Mouse (Mus musculus) erythroblast, adult 5-6 weeks (primary cell): ENCODE measurements around the gene a. TPM values are rescaled to one million over a fixed set of nuclear protein-coding genes. Genes with fewer than 3 reads are reported as not detected.
"Not testable (repeated sequence)": the region's sequence is repeated elsewhere in the genome, so short reads cannot be mapped to it uniquely, and the experiment has no call there.

Experiments
- ATAC-seq: replicated peaks from 2 replicates; pipeline ENCODE4 v1.8.0; 2016; ENCODE audit warnings: moderate number of reproducible peaks, mild to moderate bottlenecking, moderate TSS enrichment, inconsistent platforms; ENCODE audit not compliant: poor library complexity, low FRiP score, severe bottlenecking
- total RNA-seq, 2 experiments: library from RNA; stranded (forward) in 1 of 2; stranded (reverse) in 1 of 2; fragments of 150-400 nt in 1 of 2; fragments of 200-764, 138-1000 nt in 1 of 2; gene quantifications; 2 replicates each; pipeline versions ENCODE4 v1.2.3 to v1.2.4; 2015 to 2017; ENCODE audit warnings: low replicate concordance in 2 of 2

The a gene
- total RNA-seq, 2 experiments from 2014 or later = not detected

- ATAC-seq = no peak
Observed at GRCm38 (mm10) chr2:154950601-154951000, 159.4 kb downstream of the a start.

- ATAC-seq = no peak
Observed at GRCm38 (mm10) chr2:154959486-154959885, 168.3 kb downstream of the a start.

- no peak for ATAC-seq
Observed at GRCm38 (mm10) chr2:154959909-154960308, 168.7 kb downstream of the a start.

- ATAC-seq = no peak
Observed at GRCm38 (mm10) chr2:154963176-154963575, 172.0 kb downstream of the a start.

GRCm38 (mm10) chr2:154969740-154970397 lies 178.7 kb downstream of the a start:
- ATAC-seq = not testable (repeated sequence)

- no peak for ATAC-seq
Observed at GRCm38 (mm10) chr2:154971919-154972692, 180.9 kb downstream of the a start.

- ATAC-seq = no peak
Observed at GRCm38 (mm10) chr2:154972981-154973380, 181.8 kb downstream of the a start.

GRCm38 (mm10) chr2:154986609-154987008 lies 195.4 kb downstream of the a start:
- ATAC-seq = no peak

- ATAC-seq = no peak
Observed at GRCm38 (mm10) chr2:154991411-154991810, 200.2 kb downstream of the a start.

GRCm38 (mm10) chr2:154992083-154992482 lies 200.9 kb downstream of the a start:
- ATAC-seq = no peak

- no peak for ATAC-seq
Observed at GRCm38 (mm10) chr2:155005491-155005890, 214.3 kb downstream of the a start.

- no peak for ATAC-seq
Observed at GRCm38 (mm10) chr2:155011086-155011656, 220.0 kb downstream of the a start.

GRCm38 (mm10) chr2:155012991-155013390 lies 221.8 kb downstream of the a start:
- no peak for ATAC-seq

- not testable (repeated sequence) for ATAC-seq
Observed at GRCm38 (mm10) chr2:155016751-155017150, 225.5 kb downstream of the a start.

GRCm38 (mm10) chr2:155018251-155018755 lies 227.1 kb downstream of the a start, which contains the start of gene Gm14226:
Gene Gm14226, plus strand, starts transcription at chr2:155018266.
- not testable (repeated sequence) for ATAC-seq

- peak; percentile 83 for ATAC-seq
Observed at GRCm38 (mm10) chr2:155018762-155019641, 227.8 kb downstream of the a start.

- peak; percentile 91 for ATAC-seq
Observed at GRCm38 (mm10) chr2:155019673-155020072, 228.5 kb downstream of the a start.

GRCm38 (mm10) chr2:155020247-155020826 lies 229.1 kb downstream of the a start:
- not testable (repeated sequence) for ATAC-seq

- no peak for ATAC-seq
Observed at GRCm38 (mm10) chr2:155030831-155031230, 239.6 kb downstream of the a start.
